ENCODE assay signal across 8 mouse cellular contexts in genomic region chr11:3142413-3142812, GRCm38 (mm10). TPM values are rescaled to one million over a fixed set of nuclear protein-coding genes. Genes with fewer than 3 reads are reported as not detected.
A peak's percentile ranks its signal among the peaks of the same experiment; 100 is the strongest.
DNase-seq lines count a peak whose midpoint lies in the region; ATAC-seq and TF ChIP-seq lines count a peak whose summit lies in the region.
"Not testable (repeated sequence)": the region's sequence is repeated elsewhere in the genome, so short reads cannot be mapped to it uniquely, and the experiment has no call there.

No protein-coding gene starts in this region.

- H3K9ac ChIP-seq in forebrain, embryonic 14.5 days (ENCODE audit: low read length); heart, embryonic 13.5 days: not testable (repeated sequence)

- not testable (repeated sequence) for H3K27me3 ChIP-seq in forebrain, embryonic 14.5 days (replicated peaks; ENCODE audit: control insufficient read depth, insufficient read depth, low read length); heart, embryonic 13.5 days (replicated peaks); kidney, adult 2 months (replicated peaks; ENCODE audit: control insufficient read depth, insufficient read depth, low read length)

- H3K4me3 ChIP-seq in forebrain, embryonic 14.5 days (ENCODE audit: low read depth, low read length); heart, embryonic 13.5 days; kidney, adult 2 months (ENCODE audit: insufficient read depth, low read depth, low read length): not testable (repeated sequence)

- peak; percentile 52 for ATAC-seq in forebrain, embryonic 14.5 days
- peak; percentile 58 for ATAC-seq in heart, embryonic 13.5 days (ENCODE audit: extremely low read depth, insufficient number of reproducible peaks, low FRiP score, low TSS enrichment)

- not testable (repeated sequence) for H3K27ac ChIP-seq in forebrain, embryonic 14.5 days (ENCODE audit: low read depth, low read length); heart, embryonic 13.5 days (replicated peaks); kidney, adult 2 months (ENCODE audit: insufficient read depth, low read depth, low read length)

- peak; percentile 98 to 99 for DNase-seq in adrenal gland, postnatal 4 days (ENCODE audit: low spot score in 2 of 2)
- DNase-seq in forebrain, embryonic 14.5 days (ENCODE audit: low spot score), result not testable (repeated sequence)
- DNase-seq in kidney, adult 2 months, result peak; percentile 88
- DNase-seq in left cerebral cortex, adult 9 months (ENCODE audit: low spot score in 2 of 2), result peak; percentile 81 to 93
- DNase-seq in lung, postnatal 14 days, result peak; percentile 81
- peak; percentile 84 for DNase-seq in ovary, postnatal 14 days (ENCODE audit: low spot score)
- peak; percentile 72 for DNase-seq in thymus, postnatal 25 days

- WGBS in forebrain, embryonic 14.5 days, result 90% methylated on average over 4 of the region's 5 CpGs
- WGBS in heart, embryonic 13.5 days, result 77% methylated on average over 4 of the region's 5 CpGs
- 84% methylated on average over 4 of the region's 5 CpGs for WGBS in kidney, adult 2 months

- not testable (repeated sequence) for TF ChIP-seq POLR2A in kidney, adult 2 months (IDR thresholded peaks at IDR 0.05; ENCODE audit: low read depth, low read length)

- not testable (repeated sequence) for TF ChIP-seq CTCF in kidney, adult 2 months (conservative IDR thresholded peaks at IDR 0.05; ENCODE audit: insufficient read depth, insufficient read length, low read depth, low read length)

- not testable (repeated sequence) for H3K9me3 ChIP-seq in forebrain, embryonic 14.5 days (replicated peaks; ENCODE audit: control insufficient read depth, low read length)
- peaks cover 16% of the 10 kb centered on the region for H3K9me3 ChIP-seq in heart, embryonic 13.5 days

- H3K4me2 ChIP-seq in forebrain, embryonic 14.5 days (ENCODE audit: low read length); heart, embryonic 13.5 days: not testable (repeated sequence)

- H3K4me1 ChIP-seq in forebrain, embryonic 14.5 days (ENCODE audit: control insufficient read depth, insufficient read depth, low read length); heart, embryonic 13.5 days; kidney, adult 2 months (ENCODE audit: control insufficient read depth, insufficient read depth, low read length): not testable (repeated sequence)

- H3K36me3 ChIP-seq in forebrain, embryonic 14.5 days (ENCODE audit: control insufficient read depth, insufficient read depth, low read length); heart, embryonic 13.5 days; kidney, adult 2 months (ENCODE audit: control insufficient read depth, insufficient read depth, low read length): not testable (repeated sequence)

RNA-seq across cellular contexts. Expression of gene Sfi1, which starts 50.9 kb away (rescaled TPM):
- total RNA-seq in adrenal gland, postnatal 4 days (2021), result 100 to 1,000 TPM in 1 of 2 experiments, 10 to 100 TPM in 1; 95.0 to 117 TPM
- 6.4 and 9.0 TPM in 2 replicates for polyA plus RNA-seq in forebrain, embryonic 14.5 days (2014; fragmentation: Nextera tagmentation; extraction: Ambion mirVana)
- 7.3 and 10.1 TPM in 2 replicates for polyA plus RNA-seq in heart, embryonic 13.5 days (2015; fragmentation: Nextera tagmentation; extraction: Ambion mirVana)
- polyA plus RNA-seq in kidney, adult 2 months (2012; rRNA removed), result 17.3 and 19.4 TPM in 2 replicates

RNA-seq across cellular contexts. Expression of gene Eif4enif1, which starts 59.8 kb away (rescaled TPM):
- 10 to 100 TPM; 83.8 to 86.9 TPM for total RNA-seq in adrenal gland, postnatal 4 days (2021)
- polyA plus RNA-seq in forebrain, embryonic 14.5 days (2014; fragmentation: Nextera tagmentation; extraction: Ambion mirVana), result 36.7 and 40.4 TPM in 2 replicates
- polyA plus RNA-seq in heart, embryonic 13.5 days (2015; fragmentation: Nextera tagmentation; extraction: Ambion mirVana), result 28.0 and 32.3 TPM in 2 replicates
- polyA plus RNA-seq in kidney, adult 2 months (2012; rRNA removed), result 32.0 and 32.8 TPM in 2 replicates
